Mouse (Mus musculus): ENCODE data around the gene Ifi203. TPM values are rescaled to one million over a fixed set of nuclear protein-coding genes. Genes with fewer than 3 reads are reported as not detected.
"Not testable (repeated sequence)": the region's sequence is repeated elsewhere in the genome, so short reads cannot be mapped to it uniquely, and the experiment has no call there.

The Ifi203 gene
- polyA plus RNA-seq (2015; fragmentation: Nextera tagmentation; extraction: Ambion mirVana) = 3.7 and 5.9 TPM in 2 replicates

DNA sequence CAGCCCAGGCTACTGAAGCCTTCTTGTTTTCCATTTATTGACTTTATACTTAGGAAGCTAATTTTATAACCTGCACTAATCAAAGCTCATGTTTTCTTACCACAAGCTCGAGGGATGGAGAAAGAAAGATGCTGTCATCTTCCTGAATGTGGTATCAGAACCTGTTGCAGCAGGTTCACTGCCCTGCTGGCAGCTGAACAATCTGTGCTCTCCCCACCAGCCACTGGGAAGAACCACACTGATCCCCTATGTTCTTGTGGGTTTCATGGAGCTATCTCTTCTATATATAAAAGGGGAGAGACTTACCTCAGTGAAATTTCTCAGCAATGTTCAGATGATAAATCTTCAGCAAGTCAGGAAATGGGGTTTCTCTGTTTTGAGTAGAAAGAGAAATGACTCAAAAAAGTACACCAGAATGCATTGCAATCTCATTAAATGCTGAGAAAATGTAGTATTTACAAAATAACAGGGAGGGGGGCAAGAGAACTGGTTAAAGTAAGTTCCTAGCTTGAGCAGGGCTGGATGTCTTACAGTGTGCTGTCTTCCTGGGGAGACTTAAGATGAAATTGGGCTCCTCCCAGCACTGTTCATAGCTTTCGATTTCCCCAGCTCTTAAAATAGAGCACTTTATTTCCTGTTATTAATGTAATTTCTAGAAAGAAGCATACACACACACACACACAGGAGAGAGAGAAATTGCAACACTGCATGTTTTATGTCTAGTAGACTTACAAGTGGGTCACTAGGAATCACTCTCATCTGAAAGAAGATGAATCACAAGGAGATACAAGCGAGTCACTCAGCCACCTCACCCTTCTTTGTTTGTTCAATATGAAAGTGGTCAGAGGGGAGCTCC lies at the start of gene Ifi203, which contains the start of gene Mndal:
TSS of gene Ifi203 (minus strand) at position 749 of the 856 bp plus-strand sequence.
TSS of gene Mndal (minus strand) at position 568 of the 856 bp plus-strand sequence.
- H3K9ac ChIP-seq (ENCODE audit: low read depth, low read length); ATAC-seq; H3K9me3 ChIP-seq (ENCODE audit: control insufficient read depth); H3K4me3 ChIP-seq (ENCODE audit: low read depth, low read length); H3K4me1 ChIP-seq (replicated peaks; ENCODE audit: control insufficient read depth, insufficient read depth, low read length); H3K27me3 ChIP-seq (replicated peaks; ENCODE audit: control insufficient read depth, insufficient read depth, low read length); H3K4me2 ChIP-seq (replicated peaks; ENCODE audit: low read depth); H3K36me3 ChIP-seq (ENCODE audit: control insufficient read depth, insufficient read depth); H3K27ac ChIP-seq (ENCODE audit: low read depth, low read length): not testable (repeated sequence)
- WGBS = 31% methylated on average over 3 of the region's 3 CpGs

DNA sequence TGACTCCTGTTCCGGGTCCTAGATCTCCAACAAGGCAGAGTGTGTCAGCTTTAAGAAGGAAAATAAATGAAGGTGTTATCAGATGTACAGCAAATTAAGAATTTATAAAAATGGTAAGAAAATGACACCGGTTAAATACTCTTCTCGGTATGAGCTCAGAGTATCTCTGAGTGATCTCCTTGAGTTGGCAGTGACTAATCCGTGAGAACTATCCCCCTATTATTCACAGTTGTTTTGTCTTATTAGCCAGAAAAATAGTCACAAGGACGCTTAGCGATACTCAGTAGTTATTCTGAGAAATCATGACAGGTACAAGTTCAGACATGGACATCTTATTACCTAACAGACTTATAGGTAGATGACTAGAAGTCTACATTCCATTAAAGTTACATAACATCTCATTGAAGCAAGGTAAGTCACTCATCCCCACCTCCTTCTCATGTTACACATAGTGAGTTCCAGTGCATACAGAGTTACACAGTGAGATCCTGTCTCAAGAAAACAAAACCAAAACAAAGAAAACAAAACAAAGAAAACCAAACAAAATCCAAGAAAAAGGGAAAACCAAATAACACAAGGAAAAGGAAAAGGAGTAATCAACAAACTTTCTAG lies 40.3 kb upstream of the Ifi203 start, which contains the start of gene Ifi202b:
TSS of gene Ifi202b (minus strand) at position 51 of the 612 bp plus-strand sequence.
- H3K27ac ChIP-seq (ENCODE audit: low read depth, low read length); H3K9ac ChIP-seq (ENCODE audit: low read depth, low read length): not testable (repeated sequence)
- 91% methylated on average over 6 of the region's 6 CpGs for WGBS

DNA sequence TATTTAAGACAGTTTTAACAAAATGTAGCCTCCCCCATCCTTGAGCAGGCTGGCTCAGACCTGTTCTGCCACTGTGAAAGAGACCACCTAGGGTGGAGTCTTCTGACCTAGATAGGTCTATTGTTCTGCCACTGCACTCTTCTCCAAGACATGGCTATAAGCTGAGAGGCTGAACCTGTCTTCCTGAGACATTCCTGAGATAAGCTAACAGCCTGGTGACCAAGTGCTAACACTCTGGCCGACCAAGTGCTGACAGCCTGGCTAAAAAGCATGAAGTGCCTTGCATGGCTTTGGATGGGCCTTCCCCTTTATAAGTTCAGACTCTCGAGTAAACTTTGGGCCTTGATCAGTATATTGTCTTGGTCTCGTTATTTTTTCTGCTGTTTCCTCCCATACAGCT lies 38.6 kb upstream of the Ifi203 start:
- not testable (repeated sequence) for H3K9me3 ChIP-seq (ENCODE audit: control insufficient read depth); H3K4me2 ChIP-seq (replicated peaks; ENCODE audit: low read depth); H3K27ac ChIP-seq (ENCODE audit: low read depth, low read length); H3K4me3 ChIP-seq (ENCODE audit: low read depth, low read length); ATAC-seq; H3K36me3 ChIP-seq (ENCODE audit: control insufficient read depth, insufficient read depth); H3K9ac ChIP-seq (ENCODE audit: low read depth, low read length); H3K4me1 ChIP-seq (replicated peaks; ENCODE audit: control insufficient read depth, insufficient read depth, low read length); H3K27me3 ChIP-seq (replicated peaks; ENCODE audit: control insufficient read depth, insufficient read depth, low read length)
- 29% methylated on average over 3 of the region's 3 CpGs for WGBS

More for the DNA sequence above, 40.3 kb upstream of the Ifi203 start, which contains the start of gene Ifi202b:
- not testable (repeated sequence) for H3K27me3 ChIP-seq (replicated peaks; ENCODE audit: control insufficient read depth, insufficient read depth, low read length); H3K36me3 ChIP-seq (ENCODE audit: control insufficient read depth, insufficient read depth); ATAC-seq; H3K9me3 ChIP-seq (ENCODE audit: control insufficient read depth); H3K4me1 ChIP-seq (replicated peaks; ENCODE audit: control insufficient read depth, insufficient read depth, low read length); H3K4me2 ChIP-seq (replicated peaks; ENCODE audit: low read depth); H3K4me3 ChIP-seq (ENCODE audit: low read depth, low read length)

DNA sequence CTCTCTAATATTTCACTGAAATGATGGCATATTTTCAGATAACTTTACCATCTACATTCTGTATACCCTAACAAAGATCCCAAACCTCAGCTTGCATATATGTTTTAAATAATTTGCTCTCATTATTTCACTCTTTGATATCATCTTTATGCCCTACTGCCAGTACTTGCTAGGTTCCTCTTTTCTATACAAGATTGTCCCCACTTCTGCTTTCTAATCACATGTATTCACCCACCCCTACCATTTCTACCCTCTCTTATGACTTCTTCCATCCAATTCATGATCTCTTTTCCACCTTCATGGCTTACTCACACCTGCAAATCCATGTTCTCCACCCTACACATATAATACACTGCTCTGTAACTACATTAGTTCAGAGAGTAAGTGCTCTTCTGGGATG lies 35.1 kb upstream of the Ifi203 start:
- Histone ChIP-seq H3K36me3 (ENCODE audit: control insufficient read depth, insufficient read depth) (no peaks in the 10 kb centered on the region), H3K27me3 (replicated peaks; ENCODE audit: control insufficient read depth, insufficient read depth, low read length) (no peaks in the 10 kb centered on the region)
- no peak for TF ChIP-seq CTCF (IDR thresholded peaks at IDR 0.05; ENCODE audit: low read depth)

DNA sequence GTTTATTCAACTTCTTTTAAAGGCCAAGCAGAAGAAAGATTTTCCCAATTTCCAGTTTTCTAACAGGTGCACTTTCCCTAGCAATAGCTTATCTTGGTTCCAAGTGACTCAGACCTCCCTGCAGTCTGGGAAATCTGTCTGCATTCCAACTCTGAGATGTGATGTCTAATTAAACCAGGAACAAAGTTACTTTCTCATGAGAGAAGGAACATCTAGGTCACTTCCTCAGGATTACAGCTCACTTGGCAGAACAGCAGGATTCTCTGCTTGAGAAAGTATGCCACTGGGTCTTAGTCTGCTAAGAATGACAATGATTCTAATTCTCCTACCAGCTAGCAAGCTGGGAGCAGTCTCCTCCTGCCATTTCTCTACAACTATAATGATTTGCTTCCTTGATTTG lies 30.6 kb upstream of the Ifi203 start:
- Histone ChIP-seq H3K4me1 (replicated peaks; ENCODE audit: control insufficient read depth, insufficient read depth, low read length) (no peaks in the 10 kb centered on the region), H3K27me3 (replicated peaks; ENCODE audit: control insufficient read depth, insufficient read depth, low read length) (no peaks in the 10 kb centered on the region), H3K9ac (ENCODE audit: low read depth, low read length) (no peak overlapping the region), H3K4me3 (ENCODE audit: low read depth, low read length) (no peak overlapping the region), H3K4me2 (replicated peaks; ENCODE audit: low read depth) (no peak overlapping the region), H3K9me3 (ENCODE audit: control insufficient read depth) (no peaks in the 10 kb centered on the region), H3K27ac (ENCODE audit: low read depth, low read length) (no peak overlapping the region), H3K36me3 (ENCODE audit: control insufficient read depth, insufficient read depth) (no peaks in the 10 kb centered on the region)
- TF ChIP-seq CTCF (IDR thresholded peaks at IDR 0.05; ENCODE audit: low read depth) = no peak
- ATAC-seq = no peak

More for the DNA sequence above, 35.1 kb upstream of the Ifi203 start:
- Histone ChIP-seq H3K4me2 (replicated peaks; ENCODE audit: low read depth) (no peak overlapping the region), H3K9me3 (ENCODE audit: control insufficient read depth) (no peaks in the 10 kb centered on the region), H3K9ac (ENCODE audit: low read depth, low read length) (no peak overlapping the region), H3K4me3 (ENCODE audit: low read depth, low read length) (no peak overlapping the region), H3K27ac (ENCODE audit: low read depth, low read length) (no peak overlapping the region), H3K4me1 (replicated peaks; ENCODE audit: control insufficient read depth, insufficient read depth, low read length) (no peaks in the 10 kb centered on the region)
- ATAC-seq = no peak

DNA sequence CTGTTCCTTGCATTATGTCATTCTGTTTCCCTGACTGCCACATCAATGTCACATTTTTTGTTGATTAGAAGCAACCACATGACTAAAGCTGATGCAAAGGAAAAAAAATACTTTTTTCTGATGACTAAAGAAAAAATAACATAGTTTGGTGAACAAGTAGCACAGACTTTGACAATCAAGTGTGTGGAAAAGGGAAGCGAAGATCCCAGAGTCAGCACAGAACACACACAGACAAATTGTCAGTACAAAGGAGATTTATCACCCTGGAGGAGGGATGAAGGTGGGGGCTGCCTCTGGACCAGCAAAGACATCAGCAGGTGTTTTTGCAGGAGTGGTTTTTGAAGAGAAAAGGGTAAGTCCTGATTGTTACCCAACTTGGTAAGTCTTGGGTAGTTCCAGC lies 19.0 kb upstream of the Ifi203 start:
- H3K4me3 ChIP-seq (ENCODE audit: low read depth, low read length); H3K9me3 ChIP-seq (ENCODE audit: control insufficient read depth); ATAC-seq; H3K36me3 ChIP-seq (ENCODE audit: control insufficient read depth, insufficient read depth); H3K27me3 ChIP-seq (replicated peaks; ENCODE audit: control insufficient read depth, insufficient read depth, low read length); H3K4me1 ChIP-seq (replicated peaks; ENCODE audit: control insufficient read depth, insufficient read depth, low read length); H3K9ac ChIP-seq (ENCODE audit: low read depth, low read length); H3K4me2 ChIP-seq (replicated peaks; ENCODE audit: low read depth); H3K27ac ChIP-seq (ENCODE audit: low read depth, low read length): not testable (repeated sequence)
- WGBS = 78% methylated on average over 1 of the region's 1 CpGs

DNA sequence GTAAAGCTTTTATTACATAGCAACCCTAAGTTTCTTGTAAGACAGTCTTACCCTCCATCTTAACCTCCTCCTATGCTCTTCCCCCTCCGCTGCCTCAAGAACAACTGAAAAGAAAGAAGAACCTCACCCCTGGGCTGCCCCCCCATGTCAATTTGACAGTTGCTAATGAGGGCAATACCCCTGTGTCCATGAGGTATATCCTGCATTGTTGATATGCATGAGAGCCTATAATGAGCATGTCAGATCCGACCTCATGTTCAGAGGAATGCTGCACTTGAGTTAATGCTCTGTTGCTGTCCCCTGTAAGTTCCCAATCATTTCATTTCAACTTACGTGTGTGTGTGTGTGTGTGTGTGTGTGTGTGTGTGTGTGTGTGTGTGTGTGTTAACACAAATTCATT lies 17.5 kb upstream of the Ifi203 start:
- H3K4me2 ChIP-seq (replicated peaks; ENCODE audit: low read depth); H3K4me1 ChIP-seq (replicated peaks; ENCODE audit: control insufficient read depth, insufficient read depth, low read length); H3K27me3 ChIP-seq (replicated peaks; ENCODE audit: control insufficient read depth, insufficient read depth, low read length); ATAC-seq; H3K4me3 ChIP-seq (ENCODE audit: low read depth, low read length); H3K9ac ChIP-seq (ENCODE audit: low read depth, low read length); H3K36me3 ChIP-seq (ENCODE audit: control insufficient read depth, insufficient read depth); H3K9me3 ChIP-seq (ENCODE audit: control insufficient read depth); H3K27ac ChIP-seq (ENCODE audit: low read depth, low read length): not testable (repeated sequence)
- 73% methylated on average over 3 of the region's 3 CpGs for WGBS

DNA sequence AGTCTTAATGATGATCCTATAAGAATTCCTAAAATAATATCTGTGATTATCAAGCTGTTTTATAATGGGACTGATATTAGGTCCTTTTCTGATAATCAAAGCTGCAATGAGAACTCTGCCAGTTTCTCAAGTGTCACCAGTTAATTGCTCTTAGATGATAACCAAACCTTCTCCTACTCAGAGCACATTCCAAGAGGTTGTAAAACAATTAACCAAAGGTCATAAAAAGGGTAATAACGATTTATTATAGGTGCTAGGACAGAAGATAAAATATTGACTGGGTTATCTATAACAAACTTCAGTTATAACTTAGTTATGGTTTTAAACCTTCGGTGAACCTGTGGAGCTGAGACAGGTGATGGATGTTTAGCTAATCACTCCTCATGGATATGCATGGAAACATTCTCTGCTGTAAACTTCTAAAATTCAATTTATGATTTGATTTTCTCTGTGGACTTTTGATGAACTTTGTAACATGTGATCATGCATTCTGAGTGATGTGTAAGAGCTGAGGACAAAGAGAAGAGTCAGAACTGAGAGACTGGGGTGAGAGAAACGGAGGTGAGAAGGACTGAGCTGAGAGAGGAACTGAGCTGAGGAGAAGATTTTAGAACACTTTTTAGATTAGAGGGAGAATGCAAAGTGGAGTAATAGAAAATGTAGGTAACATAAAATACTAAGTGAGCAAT lies 13.5 kb upstream of the Ifi203 start:
- not testable (repeated sequence) for H3K27ac ChIP-seq (ENCODE audit: low read depth, low read length); H3K27me3 ChIP-seq (replicated peaks; ENCODE audit: control insufficient read depth, insufficient read depth, low read length); H3K4me1 ChIP-seq (replicated peaks; ENCODE audit: control insufficient read depth, insufficient read depth, low read length); H3K4me2 ChIP-seq (replicated peaks; ENCODE audit: low read depth); H3K9me3 ChIP-seq (ENCODE audit: control insufficient read depth); H3K36me3 ChIP-seq (ENCODE audit: control insufficient read depth, insufficient read depth); H3K9ac ChIP-seq (ENCODE audit: low read depth, low read length); H3K4me3 ChIP-seq (ENCODE audit: low read depth, low read length)
- ATAC-seq = peak; percentile 43; the same call in 1 of the 2 replicates
- 11% methylated on average over 3 of the region's 3 CpGs for WGBS
